Mouse (Mus musculus) limb, embryonic 14.5 days (tissue): ENCODE measurements at regions not wholly inside any gene's neighbourhood (a gene's known extent, or its start where the extent isn't known, plus 50 kb on each side); places are given as distances from the start of the nearest gene placed in this dataset.

Experiments
- ATAC-seq: fragments of 200-750 bp; cut with Nextera tagmentation; 2 replicates; pipeline ENCODE4 v1.8.0; 2017; ENCODE audit warnings: low read depth, moderate number of reproducible peaks, moderate TSS enrichment; ENCODE audit not compliant: low FRiP score
- DNase-seq: peaks from one replicate; pipeline ENCODE4 v3.0.0-alpha.2; 2015; ENCODE audit warnings: low spot score
- H3K27ac ChIP-seq: fragments of 300-500 bp; sonication (generic); replicated peaks from 2 replicates; pipeline ENCODE4 v1.5.1; 2014; ENCODE audit warnings: low read depth, mild to moderate bottlenecking, low read length, moderate library complexity, mixed read lengths
- H3K27me3 ChIP-seq: fragments of 300-500 bp; sonication (generic); 2 replicates; pipeline ENCODE4 v1.6.1; 2014; ENCODE audit warnings: low read length, mixed read lengths; ENCODE audit not compliant: control insufficient read depth, insufficient read depth
- H3K36me3 ChIP-seq: fragments of 300-500 bp; sonication (generic); 2 replicates; pipeline ENCODE4 v1.6.1; 2014; ENCODE audit warnings: mild to moderate bottlenecking, low read length, moderate library complexity, mixed read lengths; ENCODE audit not compliant: control insufficient read depth, insufficient read depth
- H3K4me1 ChIP-seq: fragments of 300-500 bp; sonication (generic); 2 replicates; pipeline ENCODE4 v1.6.1; 2014; ENCODE audit warnings: antibody characterized with exemption, low read length, mixed read lengths; ENCODE audit not compliant: control insufficient read depth, insufficient read depth
- H3K4me2 ChIP-seq: fragments of 300-500 bp; sonication (generic); replicated peaks from 2 replicates; pipeline ENCODE4 v1.6.1; 2014; ENCODE audit warnings: low read depth, mild to moderate bottlenecking, low read length, moderate library complexity; ENCODE audit not compliant: severe bottlenecking
- H3K4me3 ChIP-seq: fragments of 300-500 bp; sonication (generic); replicated peaks from 2 replicates; pipeline ENCODE4 v1.5.1; 2014; ENCODE audit warnings: low read length
- H3K9ac ChIP-seq: fragments of 300-500 bp; sonication (generic); 2 replicates; pipeline ENCODE4 v1.6.1; 2014; ENCODE audit warnings: mild to moderate bottlenecking, low read depth, low read length, moderate library complexity; ENCODE audit not compliant: severe bottlenecking
- H3K9me3 ChIP-seq: fragments of 300-500 bp; sonication (generic); 2 replicates; pipeline ENCODE4 v1.6.1; 2016; ENCODE audit warnings: low read length; ENCODE audit not compliant: control insufficient read depth
- POLR2A ChIP-seq: fragments of 200-500 bp; IDR thresholded peaks from 2 replicates; pipeline ENCODE4 v1.8.0; 2012; ENCODE audit warnings: inconsistent platforms, mild to moderate bottlenecking, moderate library complexity, borderline replicate concordance; ENCODE audit not compliant: insufficient read depth, insufficient read length; ENCODE audit errors: extremely low read depth
- WGBS: fragments of 180-500 bp; shearing (Covaris S2); extraction: QIAGEN DNeasy Blood & Tissue Kit; methylation state at CpG from one replicate; pipeline ENCODE4 v1.1.7; 2014; 5-methylcytosine and 5-hydroxymethylcytosine counted together

- no peak for TF ChIP-seq POLR2A
- H3K27me3 ChIP-seq, result no peaks in the 10 kb centered on the region
- no peak overlapping the region for H3K27ac ChIP-seq
- ATAC-seq, result no peak
- no peak overlapping the region for H3K4me3 ChIP-seq
- no peaks in the 10 kb centered on the region for H3K9me3 ChIP-seq
- WGBS, result 68% methylated on average over 3 of the region's 3 CpGs
- H3K36me3 ChIP-seq, result no peaks in the 10 kb centered on the region
- no peak overlapping the region for H3K9ac ChIP-seq
- H3K4me2 ChIP-seq, result no peak overlapping the region
- H3K4me1 ChIP-seq, result no peaks in the 10 kb centered on the region
- no peak for DNase-seq
Measured at GRCm38 (mm10) chr10:114913971-114914370, 111.9 kb upstream of the Trhde start.

- Histone ChIP-seq H3K27me3 (no peaks in the 10 kb centered on the region), H3K27ac (no peak overlapping the region), H3K4me1 (no peaks in the 10 kb centered on the region), H3K36me3 (no peaks in the 10 kb centered on the region), H3K4me3 (no peak overlapping the region), H3K4me2 (no peak overlapping the region), H3K9ac (no peak overlapping the region), H3K9me3 (no peaks in the 10 kb centered on the region)
- DNase-seq (no peak), ATAC-seq (no peak)
- no peak for TF ChIP-seq POLR2A
- 81% methylated on average over 2 of the region's 2 CpGs for WGBS
Measured at GRCm38 (mm10) chr10:114891916-114892315, 89.8 kb upstream of the Trhde start.

GRCm38 (mm10) chr10:114890726-114891430 lies 88.8 kb upstream of the Trhde start:
- H3K9ac ChIP-seq, result no peak overlapping the region
- no peaks in the 10 kb centered on the region for H3K27me3 ChIP-seq
- no peak for DNase-seq
- no peak overlapping the region for H3K27ac ChIP-seq
- no peaks in the 10 kb centered on the region for H3K4me1 ChIP-seq
- no peaks in the 10 kb centered on the region for H3K36me3 ChIP-seq
- no peak overlapping the region for H3K4me2 ChIP-seq
- H3K4me3 ChIP-seq, result no peak overlapping the region
- no peak for TF ChIP-seq POLR2A
- no peak for ATAC-seq
- H3K9me3 ChIP-seq, result no peaks in the 10 kb centered on the region
- WGBS, result 87% methylated on average over 12 of the region's 12 CpGs

GRCm38 (mm10) chr10:114871201-114871600 lies 69.1 kb upstream of the Trhde start:
- H3K4me1 ChIP-seq, result no peaks in the 10 kb centered on the region
- DNase-seq, result no peak
- H3K9me3 ChIP-seq, result no peaks in the 10 kb centered on the region
- H3K9ac ChIP-seq, result no peak overlapping the region
- WGBS, result 26% methylated on average over 2 of the region's 2 CpGs
- no peak overlapping the region for H3K4me2 ChIP-seq
- H3K27me3 ChIP-seq, result no peaks in the 10 kb centered on the region
- H3K27ac ChIP-seq, result no peak overlapping the region
- no peaks in the 10 kb centered on the region for H3K36me3 ChIP-seq
- no peak for TF ChIP-seq POLR2A
- ATAC-seq, result no peak; the same call in 1 of the 2 replicates
- H3K4me3 ChIP-seq, result no peak overlapping the region

GRCm38 (mm10) chr10:114857166-114857565 lies 55.1 kb upstream of the Trhde start:
- Histone ChIP-seq H3K36me3 (no peaks in the 10 kb centered on the region), H3K9me3 (no peaks in the 10 kb centered on the region), H3K27me3 (no peaks in the 10 kb centered on the region), H3K4me1 (0 out of 2 replicates have a peak, but pooled peaks cover 4% of the 10 kb centered on the region), H3K4me3 (no peak overlapping the region), H3K4me2 (no peak overlapping the region), H3K9ac (no peak overlapping the region), H3K27ac (no peak overlapping the region)
- TF ChIP-seq POLR2A, result no peak
- WGBS, result 26% methylated on average over 4 of the region's 4 CpGs
- peak; percentile 60 for DNase-seq
- peak; percentile 34; the same call in 1 of the 2 replicates for ATAC-seq

- Histone ChIP-seq H3K4me1 (0 out of 2 replicates have a peak, but pooled peaks cover 4% of the 10 kb centered on the region), H3K36me3 (no peaks in the 10 kb centered on the region), H3K27ac (no peak overlapping the region), H3K9me3 (no peaks in the 10 kb centered on the region), H3K27me3 (no peaks in the 10 kb centered on the region), H3K4me2 (no peak overlapping the region), H3K9ac (no peak overlapping the region), H3K4me3 (no peak overlapping the region)
- ATAC-seq, result no peak
- no peak for TF ChIP-seq POLR2A
- peak; percentile 57 for DNase-seq
Measured at GRCm38 (mm10) chr10:114852688-114853087, 50.6 kb upstream of the Trhde start.
